10 mouse cellular contexts compared by ENCODE assay signal in the genomic region with DNA sequence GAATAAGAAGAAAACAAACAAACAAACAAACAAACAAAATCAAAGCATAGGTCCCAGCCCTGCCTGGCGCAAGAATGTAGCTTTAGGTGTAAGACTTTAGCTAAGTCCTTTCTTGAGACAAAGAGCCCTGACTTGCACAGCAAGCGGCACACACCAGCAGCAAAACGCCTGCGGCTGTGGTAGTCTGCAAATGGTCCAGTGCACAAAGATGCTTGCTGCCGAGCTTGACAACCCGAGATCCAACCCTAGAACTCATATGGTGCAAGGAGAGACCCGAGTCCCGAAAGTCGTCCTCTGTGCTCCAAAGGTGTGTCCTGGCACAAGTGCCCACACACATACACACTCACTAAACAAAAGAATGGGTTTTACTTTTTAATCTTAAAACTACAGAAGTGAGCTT. TPM values are rescaled to one million over a fixed set of nuclear protein-coding genes. Genes with fewer than 3 reads are reported as not detected.
A peak's percentile ranks its signal among the peaks of the same experiment; 100 is the strongest.
DNase-seq lines count a peak whose midpoint lies in the region; ATAC-seq lines count a peak whose summit lies in the region.
"Had no signal": no experiment of that assay in that cellular context is flagged by ENCODE, and none has a peak within 500 bp of the region (broad histone marks: within the 10 kb centered on the region; RNA-seq: fewer than 3 reads in every experiment).

No protein-coding gene starts in this region.

- peak overlapping the region; percentile 39; the same call in 1 of the 2 replicates for H3K4me3 ChIP-seq in heart, embryonic 10.5 days
- H3K4me3 ChIP-seq in lung, embryonic 16.5 days (ENCODE audit: low read length): no peak overlapping the region
- H3K4me3 ChIP-seq in limb, embryonic 12.5 days (replicated peaks): no peak overlapping the region
- no peak overlapping the region for H3K4me3 ChIP-seq in stomach, embryonic 15.5 days (replicated peaks)

- intact Hi-C loops in heart, postnatal 10 days (cut with DNase I): no loop called here

- H3K4me1 ChIP-seq in heart, embryonic 10.5 days: peaks cover 47% of the 10 kb centered on the region
- H3K4me1 ChIP-seq in lung, embryonic 16.5 days (replicated peaks; ENCODE audit: control insufficient read depth, insufficient read depth, low read length): peaks cover 10% of the 10 kb centered on the region
- peaks cover 53% of the 10 kb centered on the region for H3K4me1 ChIP-seq in limb, embryonic 12.5 days (replicated peaks)
- H3K4me1 ChIP-seq in stomach, embryonic 15.5 days: peaks cover 6% of the 10 kb centered on the region; the same call in 1 of the 2 replicates

- 0 out of 2 replicates have a peak, but pooled peaks cover 2% of the 10 kb centered on the region for H3K36me3 ChIP-seq in heart, embryonic 10.5 days
- H3K36me3 ChIP-seq in lung, embryonic 16.5 days (ENCODE audit: control insufficient read depth, insufficient read depth, low read length): no peaks in the 10 kb centered on the region
- peaks cover 19% of the 10 kb centered on the region; the same call in 1 of the 2 replicates for H3K36me3 ChIP-seq in limb, embryonic 12.5 days
- H3K36me3 ChIP-seq in stomach, embryonic 15.5 days: no peaks in the 10 kb centered on the region

- H3K9ac ChIP-seq in lung, embryonic 16.5 days (ENCODE audit: low read length): no peak overlapping the region
- H3K9ac ChIP-seq in limb, embryonic 12.5 days (replicated peaks): no peak overlapping the region
- no peak overlapping the region for H3K9ac ChIP-seq in stomach, embryonic 15.5 days

- H3K27me3 ChIP-seq in heart, embryonic 10.5 days (ENCODE audit: insufficient read depth, poor library complexity, severe bottlenecking): peaks cover 15% of the 10 kb centered on the region
- H3K27me3 ChIP-seq in lung, embryonic 16.5 days (ENCODE audit: control insufficient read depth, insufficient read depth, low read depth, low read length): no peaks in the 10 kb centered on the region
- no peaks in the 10 kb centered on the region for H3K27me3 ChIP-seq in limb, embryonic 12.5 days
- H3K27me3 ChIP-seq in stomach, embryonic 15.5 days (replicated peaks): no peaks in the 10 kb centered on the region

- H3K27ac ChIP-seq in heart, embryonic 10.5 days: peak overlapping the region; percentile 82
- H3K27ac ChIP-seq in lung, embryonic 16.5 days (ENCODE audit: low read length): peak overlapping the region; percentile 89
- peak overlapping the region; percentile 99 for H3K27ac ChIP-seq in limb, embryonic 12.5 days
- peak overlapping the region; percentile 85 for H3K27ac ChIP-seq in stomach, embryonic 15.5 days

- 49% methylated on average over 9 of the region's 9 CpGs for WGBS in heart, embryonic 10.5 days
- WGBS in lung, embryonic 16.5 days: 54% methylated on average over 9 of the region's 9 CpGs
- 30% methylated on average over 9 of the region's 9 CpGs for WGBS in limb, embryonic 12.5 days
- 54% methylated on average over 9 of the region's 9 CpGs for WGBS in stomach, embryonic 15.5 days

- no peak overlapping the region for H3K4me2 ChIP-seq in lung, embryonic 16.5 days (ENCODE audit: low read depth, low read length)
- peak overlapping the region; percentile 48 for H3K4me2 ChIP-seq in limb, embryonic 12.5 days
- H3K4me2 ChIP-seq in stomach, embryonic 15.5 days: no peak overlapping the region

- DNase-seq in heart, embryonic 10.5 days (ENCODE audit: low spot score): no peak
- DNase-seq in heart, postnatal 10 days: no peak
- DNase-seq in lung, adult 18-20 months: no peak
- no peak for DNase-seq in T-cell, adult 2 months (ENCODE audit: low spot score)
- no peak for DNase-seq in c-Kit-positive CD71-positive TER-119-positive erythroid progenitor cells, embryonic 14.5 days (ENCODE audit: low spot score)
- DNase-seq: cerebellum, adult 9-11 months had no signal

- H3K9me3 ChIP-seq in heart, embryonic 10.5 days: no peaks in the 10 kb centered on the region
- H3K9me3 ChIP-seq in lung, embryonic 16.5 days (ENCODE audit: control insufficient read depth, low read length): no peaks in the 10 kb centered on the region
- peaks cover 5% of the 10 kb centered on the region; the same call in 1 of the 2 replicates for H3K9me3 ChIP-seq in limb, embryonic 12.5 days
- H3K9me3 ChIP-seq in stomach, embryonic 15.5 days: no peaks in the 10 kb centered on the region

- no peak for ATAC-seq in lung, embryonic 16.5 days (ENCODE audit: low read depth)
- ATAC-seq in limb, embryonic 12.5 days (ENCODE audit: insufficient number of reproducible peaks, insufficient read depth, low FRiP score, low TSS enrichment, low read depth): no peak
- no peak for ATAC-seq in stomach, embryonic 15.5 days (ENCODE audit: insufficient read depth, low FRiP score, low read depth)

RNA-seq across cellular contexts. Expression of a gene that starts 19.7 kb away (rescaled TPM):
- 29.8 and 50.3 TPM in 2 replicates for polyA plus RNA-seq in heart, embryonic 10.5 days (2016; fragmentation: Nextera tagmentation; extraction: Ambion mirVana)
- 10 to 100 TPM in 1 of 2 experiments, 1 to 10 TPM in 1; 9.7 to 12.7 TPM for total RNA-seq in heart, postnatal 10 days (2021)
- polyA plus RNA-seq in lung, embryonic 16.5 days (2015; fragmentation: Nextera tagmentation; extraction: Ambion mirVana): 5.9 and 7.2 TPM in 2 replicates
- polyA plus RNA-seq in limb, embryonic 12.5 days (2016; fragmentation: Nextera tagmentation; extraction: Ambion mirVana): 145 and 155 TPM in 2 replicates
- polyA plus RNA-seq in stomach, embryonic 15.5 days (2015; fragmentation: Nextera tagmentation; extraction: Ambion mirVana): 20.6 and 25.3 TPM in 2 replicates
- total RNA-seq: liver, adult 2 months had no signal
- polyA plus RNA-seq: liver, adult 2 months had no signal

RNA-seq across cellular contexts. Expression of a gene that starts 44.7 kb away (rescaled TPM):
- polyA plus RNA-seq in heart, embryonic 10.5 days (2016; fragmentation: Nextera tagmentation; extraction: Ambion mirVana): 42.4 and 54.5 TPM in 2 replicates
- 10 to 100 TPM; 14.4 to 17.2 TPM for total RNA-seq in heart, postnatal 10 days (2021)
- 92.8 and 93.7 TPM in 2 replicates for polyA plus RNA-seq in lung, embryonic 16.5 days (2015; fragmentation: Nextera tagmentation; extraction: Ambion mirVana)
- polyA plus RNA-seq in limb, embryonic 12.5 days (2016; fragmentation: Nextera tagmentation; extraction: Ambion mirVana): 65.7 and 69.8 TPM in 2 replicates
- 59.5 and 62.3 TPM in 2 replicates for polyA plus RNA-seq in stomach, embryonic 15.5 days (2015; fragmentation: Nextera tagmentation; extraction: Ambion mirVana)
